Mouse (Mus musculus): ENCODE results near the gene Rpl9.

DNA sequence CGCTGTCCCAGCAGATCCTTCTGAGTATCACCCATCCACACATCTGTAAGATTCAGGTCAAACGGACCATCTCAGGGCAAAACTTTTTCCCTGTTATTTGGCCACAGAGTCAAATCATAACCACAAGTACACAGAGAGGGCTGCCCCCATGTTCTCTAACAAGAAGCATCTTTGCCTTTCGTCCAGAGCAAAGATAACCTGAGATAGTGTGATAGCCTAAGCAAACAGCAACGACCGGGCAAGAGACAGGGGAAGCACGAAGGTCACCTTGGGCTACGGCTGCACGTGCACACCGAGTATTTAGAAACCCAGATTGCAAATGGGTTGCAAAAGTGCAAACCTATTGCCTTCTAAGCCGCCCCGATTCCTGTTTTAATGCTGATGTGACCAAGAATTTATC lies 23.4 kb downstream of the Rpl9 start:
- no peak for TF ChIP-seq CTCF (IDR thresholded peaks at IDR 0.05; ENCODE audit: control insufficient read depth, insufficient read depth, insufficient replicate concordance, low read depth, low read length)
- TF ChIP-seq POLR2A (IDR thresholded peaks at IDR 0.05; ENCODE audit: control insufficient read depth, low read depth, low read length) = no peak
